Mouse (Mus musculus): ENCODE results near the gene Coro7. TPM values are rescaled to one million over a fixed set of nuclear protein-coding genes. Genes with fewer than 3 reads are reported as not detected.
"Not testable (repeated sequence)": the region's sequence is repeated elsewhere in the genome, so short reads cannot be mapped to it uniquely, and the experiment has no call there.

Coro7 gene
- polyA plus RNA-seq, 1 experiment from 2014 or later = 24.0 TPM

- no peak overlapping the region for H3K27ac ChIP-seq (ENCODE audit: low read length)
- H3K4me1 ChIP-seq (ENCODE audit: insufficient read depth, low read length) = peaks cover 15% of the 10 kb centered on the region
- no peaks in the 10 kb centered on the region for H3K36me3 ChIP-seq (ENCODE audit: insufficient read depth, low read length)
- H3K27me3 ChIP-seq (ENCODE audit: insufficient read depth, low read length) = no peaks in the 10 kb centered on the region
- ATAC-seq (ENCODE audit: low FRiP score, low TSS enrichment) = no peak
- H3K4me3 ChIP-seq (ENCODE audit: low read length) = no peak overlapping the region
- H3K9me3 ChIP-seq (ENCODE audit: low read length) = no peaks in the 10 kb centered on the region
- no peak overlapping the region for H3K4me2 ChIP-seq (replicated peaks; ENCODE audit: low read depth, low read length)
- H3K9ac ChIP-seq (replicated peaks; ENCODE audit: low read length) = no peak overlapping the region
- WGBS = 71% methylated on average over 5 of the region's 5 CpGs
Measured at GRCm38 (mm10) chr16:4584438-4584837, 95.1 kb downstream of the Coro7 start.

GRCm38 (mm10) chr16:4583807-4584206 is 95.8 kb downstream of the Coro7 start:
- no peaks in the 10 kb centered on the region for H3K36me3 ChIP-seq (ENCODE audit: insufficient read depth, low read length)
- WGBS = 76% methylated on average over 3 of the region's 3 CpGs
- ATAC-seq (ENCODE audit: low FRiP score, low TSS enrichment) = no peak
- no peaks in the 10 kb centered on the region for H3K9me3 ChIP-seq (ENCODE audit: low read length)
- no peaks in the 10 kb centered on the region for H3K27me3 ChIP-seq (ENCODE audit: insufficient read depth, low read length)
- no peak overlapping the region for H3K9ac ChIP-seq (replicated peaks; ENCODE audit: low read length)
- H3K4me3 ChIP-seq (ENCODE audit: low read length) = no peak overlapping the region
- no peak overlapping the region for H3K4me2 ChIP-seq (replicated peaks; ENCODE audit: low read depth, low read length)
- H3K27ac ChIP-seq (ENCODE audit: low read length) = no peak overlapping the region
- peaks cover 15% of the 10 kb centered on the region for H3K4me1 ChIP-seq (ENCODE audit: insufficient read depth, low read length)

GRCm38 (mm10) chr16:4581179-4581578 is 98.4 kb downstream of the Coro7 start:
- ATAC-seq (ENCODE audit: low FRiP score, low TSS enrichment) = not testable (repeated sequence)

DNA sequence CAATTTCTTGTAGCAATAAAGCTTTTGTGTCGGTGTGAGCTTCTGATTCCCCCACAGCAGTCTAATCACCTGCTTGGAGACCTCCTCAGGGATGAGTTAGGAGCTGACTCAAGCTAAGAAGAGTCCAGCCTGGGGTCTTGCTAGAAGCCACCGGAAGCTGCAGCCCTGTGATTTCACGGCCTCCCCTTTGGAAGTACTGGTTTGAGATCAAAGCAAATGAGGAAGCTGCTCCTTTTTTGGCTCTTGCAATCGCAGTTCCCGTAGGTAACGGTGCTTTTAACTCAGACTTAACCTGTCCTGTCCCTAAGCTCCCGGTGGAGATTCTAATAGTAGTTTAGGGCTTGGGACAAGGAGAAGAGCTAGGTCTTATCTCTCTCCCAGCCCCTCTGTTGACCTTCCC is 100.9 kb downstream of the Coro7 start:
- no peak overlapping the region for H3K4me2 ChIP-seq (replicated peaks; ENCODE audit: low read depth, low read length)
- ATAC-seq (ENCODE audit: low FRiP score, low TSS enrichment) = no peak
- no peaks in the 10 kb centered on the region for H3K9me3 ChIP-seq (ENCODE audit: low read length)
- H3K4me1 ChIP-seq (ENCODE audit: insufficient read depth, low read length) = no peaks in the 10 kb centered on the region
- H3K4me3 ChIP-seq (ENCODE audit: low read length) = no peak overlapping the region
- no peak overlapping the region for H3K9ac ChIP-seq (replicated peaks; ENCODE audit: low read length)
- H3K27me3 ChIP-seq (ENCODE audit: insufficient read depth, low read length) = no peaks in the 10 kb centered on the region
- no peaks in the 10 kb centered on the region for H3K36me3 ChIP-seq (ENCODE audit: insufficient read depth, low read length)
- 39% methylated on average over 7 of the region's 7 CpGs for WGBS
- H3K27ac ChIP-seq (ENCODE audit: low read length) = no peak overlapping the region

More at GRCm38 (mm10) chr16:4581179-4581578, 98.4 kb downstream of the Coro7 start:
- not testable (repeated sequence) for H3K27ac ChIP-seq (ENCODE audit: low read length); H3K4me1 ChIP-seq (ENCODE audit: insufficient read depth, low read length); H3K9me3 ChIP-seq (ENCODE audit: low read length); H3K36me3 ChIP-seq (ENCODE audit: insufficient read depth, low read length); H3K9ac ChIP-seq (replicated peaks; ENCODE audit: low read length); H3K4me3 ChIP-seq (ENCODE audit: low read length); H3K27me3 ChIP-seq (ENCODE audit: insufficient read depth, low read length); H3K4me2 ChIP-seq (replicated peaks; ENCODE audit: low read depth, low read length)
- 92% methylated on average over 3 of the region's 4 CpGs for WGBS

- Histone ChIP-seq H3K27me3 (ENCODE audit: insufficient read depth, low read length) (no peaks in the 10 kb centered on the region), H3K36me3 (ENCODE audit: insufficient read depth, low read length) (no peaks in the 10 kb centered on the region), H3K4me2 (replicated peaks; ENCODE audit: low read depth, low read length) (no peak overlapping the region), H3K9me3 (ENCODE audit: low read length) (no peaks in the 10 kb centered on the region), H3K9ac (replicated peaks; ENCODE audit: low read length) (no peak overlapping the region), H3K4me3 (ENCODE audit: low read length) (no peak overlapping the region), H3K4me1 (ENCODE audit: insufficient read depth, low read length) (no peaks in the 10 kb centered on the region), H3K27ac (ENCODE audit: low read length) (no peak overlapping the region)
- 37% methylated on average over 2 of the region's 2 CpGs for WGBS
- ATAC-seq (ENCODE audit: low FRiP score, low TSS enrichment) = no peak
Measured at GRCm38 (mm10) chr16:4576873-4577272, 102.7 kb downstream of the Coro7 start.

Other genes with a start within 250 kb of the Coro7 start
- gene Srl, start 138.0 kb downstream of the Coro7 start, polyA plus RNA-seq (2015; fragmentation: Nextera tagmentation; extraction: Ambion mirVana) = 18.2 and 19.2 TPM in 2 replicates
- 21.8 and 25.5 TPM in 2 replicates for gene Tfap4, start 119.9 kb downstream of the Coro7 start, polyA plus RNA-seq (2015; fragmentation: Nextera tagmentation; extraction: Ambion mirVana)
- 43.6 and 53.6 TPM in 2 replicates for gene Glis2, start 85.1 kb downstream of the Coro7 start, polyA plus RNA-seq (2015; fragmentation: Nextera tagmentation; extraction: Ambion mirVana)
- gene Pam16, start 54.8 kb downstream of the Coro7 start, polyA plus RNA-seq (2015; fragmentation: Nextera tagmentation; extraction: Ambion mirVana) = 67.8 and 80.4 TPM in 2 replicates
- 26.8 TPM in 2 replicates for gene Vasn, start 39.8 kb downstream of the Coro7 start, polyA plus RNA-seq (2015; fragmentation: Nextera tagmentation; extraction: Ambion mirVana)
- gene Dnaja3, start 39.8 kb downstream of the Coro7 start, polyA plus RNA-seq (2015; fragmentation: Nextera tagmentation; extraction: Ambion mirVana) = 89.6 and 95.3 TPM in 2 replicates
- gene Nmral1, start 39.6 kb upstream of the Coro7 start, polyA plus RNA-seq (2015; fragmentation: Nextera tagmentation; extraction: Ambion mirVana) = 96.7 and 100 TPM in 2 replicates
- gene Hmox2, start 46.6 kb upstream of the Coro7 start, polyA plus RNA-seq (2015; fragmentation: Nextera tagmentation; extraction: Ambion mirVana) = 117 and 120 TPM in 2 replicates
- gene Cdip1, start 110.5 kb upstream of the Coro7 start, polyA plus RNA-seq (2015; fragmentation: Nextera tagmentation; extraction: Ambion mirVana) = 113 and 123 TPM in 2 replicates
- 0.30 and 0.85 TPM in 2 replicates for gene 4930562C15Rik, start 155.6 kb upstream of the Coro7 start, polyA plus RNA-seq (2015; fragmentation: Nextera tagmentation; extraction: Ambion mirVana)
- 36.2 and 40.4 TPM in 2 replicates for gene Ubald1, start 200.5 kb upstream of the Coro7 start, polyA plus RNA-seq (2015; fragmentation: Nextera tagmentation; extraction: Ambion mirVana)
- gene Mgrn1, start 206.5 kb upstream of the Coro7 start, polyA plus RNA-seq (2015; fragmentation: Nextera tagmentation; extraction: Ambion mirVana) = 113 and 117 TPM in 2 replicates